8 mouse cellular contexts compared by ENCODE assay signal in genomic region chr13:63814746-63815681, GRCm38 (mm10). TPM values are rescaled to one million over a fixed set of nuclear protein-coding genes. Genes with fewer than 3 reads are reported as not detected.
A peak's percentile ranks its signal among the peaks of the same experiment; 100 is the strongest.
DNase-seq lines count a peak whose midpoint lies in the region; ATAC-seq and TF ChIP-seq lines count a peak whose summit lies in the region.

TSS of gene Ercc6l2 (plus strand) at chr13:63815240.

- WGBS in hindbrain, embryonic 10.5 days, result under 1% methylated on average over 87 of the region's 87 CpGs
- under 1% methylated on average over 74 of the region's 87 CpGs for WGBS in lung, postnatal 0 days

- peak; percentile 93 for TF ChIP-seq EP300 in lung, postnatal 0 days (IDR thresholded peaks at IDR 0.05)

- peak; percentile 100 for ATAC-seq in frontal cortex, adult (ENCODE audit: low TSS enrichment)
- peak; percentile 99 for ATAC-seq in lung, postnatal 0 days

- no peaks in the 10 kb centered on the region for H3K27me3 ChIP-seq in hindbrain, embryonic 10.5 days (ENCODE audit: insufficient read depth, poor library complexity, severe bottlenecking)
- no peaks in the 10 kb centered on the region for H3K27me3 ChIP-seq in lung, postnatal 0 days (replicated peaks; ENCODE audit: insufficient read depth, low read length)

- TF ChIP-seq CTCF in lung, postnatal 0 days (IDR thresholded peaks at IDR 0.05), result peak; percentile 30; the same call in 1 of the 2 replicates

- H3K4me1 ChIP-seq in hindbrain, embryonic 10.5 days (replicated peaks), result peaks cover 30% of the 10 kb centered on the region
- H3K4me1 ChIP-seq in lung, postnatal 0 days (ENCODE audit: insufficient read depth, low read depth, low read length), result no peaks in the 10 kb centered on the region; the same call in 1 of the 2 replicates

- no peaks in the 10 kb centered on the region for H3K36me3 ChIP-seq in hindbrain, embryonic 10.5 days
- no peaks in the 10 kb centered on the region for H3K36me3 ChIP-seq in lung, postnatal 0 days (ENCODE audit: insufficient read depth, low read length)

- peak within 1 kb of the TSS; percentile 70 for H3K4me2 ChIP-seq in lung, postnatal 0 days (replicated peaks; ENCODE audit: low read depth, low read length)

- peak within 1 kb of the TSS; percentile 74 for H3K4me3 ChIP-seq in hindbrain, embryonic 10.5 days
- H3K4me3 ChIP-seq in lung, postnatal 0 days (ENCODE audit: low read depth, low read length), result peak within 1 kb of the TSS; percentile 63

- peak; percentile 100 for DNase-seq in MN1 (ENCODE audit: low spot score)
- DNase-seq in cerebellum, adult 9-10 months, result peak; percentile 99
- DNase-seq in hindbrain, embryonic 10.5 days (ENCODE audit: low spot score), result peak; percentile 100
- peak; percentile 99 for DNase-seq in layer of hippocampus, adult 9-11 months
- DNase-seq in lung, postnatal 0 days (ENCODE audit: low spot score), result peak; percentile 99
- DNase-seq in ovary, postnatal 14 days (ENCODE audit: low spot score), result peak; percentile 98
- DNase-seq in thymus, postnatal 14 days, result peak; percentile 99

- H3K9ac ChIP-seq in lung, postnatal 0 days (replicated peaks; ENCODE audit: low read depth), result peak within 1 kb of the TSS; percentile 56

- peak within 1 kb of the TSS; percentile 98 for H3K27ac ChIP-seq in hindbrain, embryonic 10.5 days
- H3K27ac ChIP-seq in lung, postnatal 0 days (ENCODE audit: low read length), result peak within 1 kb of the TSS; percentile 90

- H3K9me3 ChIP-seq in hindbrain, embryonic 10.5 days, result no peaks in the 10 kb centered on the region
- no peaks in the 10 kb centered on the region for H3K9me3 ChIP-seq in lung, postnatal 0 days (ENCODE audit: low read length)

RNA-seq across cellular contexts. Expression of gene Ercc6l2, which starts in this region (rescaled TPM):
- polyA plus RNA-seq in hindbrain, embryonic 10.5 days (2016; fragmentation: Nextera tagmentation; extraction: Ambion mirVana), result 19.0 and 20.3 TPM in 2 replicates
- polyA plus RNA-seq in lung, postnatal 0 days (2015; fragmentation: Nextera tagmentation; extraction: Ambion mirVana), result 11.1 and 14.8 TPM in 2 replicates

Comparison
In these comparisons a context has a peak if more than half of its experiments do, and no peak if none do; other contexts are left out.
1. Peak in every context shown above with its lines: DNase-seq, ATAC-seq, H3K4me3 ChIP-seq and H3K27ac ChIP-seq.